Mouse (Mus musculus): Measurements from ENCODE around the gene Pard3b.

GRCm38 (mm10) chr1:62398738-62399137, 760.1 kb downstream of the Pard3b start:
- TF ChIP-seq CTCF (IDR thresholded peaks at IDR 0.05; ENCODE audit: borderline replicate concordance, control insufficient read depth, extremely low read depth, insufficient read depth, low read length, poor library complexity) (no peak), POLR2A (IDR thresholded peaks at IDR 0.05; ENCODE audit: control insufficient read depth, extremely low read depth, insufficient read depth, low read length, poor library complexity) (no peak)

All from thymus, adult 2 months (tissue).